Mouse (Mus musculus) monocyte, adult 5-6 weeks (primary cell): ENCODE data around the gene Ctdsp2. TPM values are rescaled to one million over a fixed set of nuclear protein-coding genes. Genes with fewer than 3 reads are reported as not detected.

ENCODE experiments used
- ATAC-seq: fragments of 153-309, 156-312 bp; replicated peaks from 2 replicates; pipeline ENCODE4 v1.8.0; 2017; ENCODE audit warnings: mild to moderate bottlenecking; ENCODE audit not compliant: low TSS enrichment, insufficient number of reproducible peaks, severe bottlenecking, poor library complexity, low FRiP score
- total RNA-seq: library from RNA; stranded (forward); fragments of 200-1000, 200-491, 200-594 nt; gene quantifications from 3 replicates; pipeline ENCODE4 v1.2.3, GENCODE M21; 2017

Gene Ctdsp2
- total RNA-seq, 1 experiment from 2014 or later, result 38.6 TPM

- ATAC-seq, result no peak
Observed at GRCm38 (mm10) chr10:126961757-126962156, 16.8 kb upstream of the Ctdsp2 start.

- ATAC-seq, result no peak
Observed at GRCm38 (mm10) chr10:126962271-126962965, 16.1 kb upstream of the Ctdsp2 start.

- no peak for ATAC-seq
Observed at GRCm38 (mm10) chr10:126962966-126963330, 15.6 kb upstream of the Ctdsp2 start.

- no peak for ATAC-seq
Observed at GRCm38 (mm10) chr10:126963821-126964220, 14.7 kb upstream of the Ctdsp2 start.

GRCm38 (mm10) chr10:126971363-126972050 is 7.0 kb upstream of the Ctdsp2 start:
- no peak for ATAC-seq

- no peak for ATAC-seq
Observed at GRCm38 (mm10) chr10:126972051-126972725, 6.3 kb upstream of the Ctdsp2 start.

- no peak for ATAC-seq
Observed at GRCm38 (mm10) chr10:126972988-126973387, 5.5 kb upstream of the Ctdsp2 start.

- no peak for ATAC-seq
Observed at GRCm38 (mm10) chr10:126975706-126976105, 2.8 kb upstream of the Ctdsp2 start.

- no peak for ATAC-seq
Observed at GRCm38 (mm10) chr10:126977076-126977475, 1.4 kb upstream of the Ctdsp2 start.

GRCm38 (mm10) chr10:126979121-126979635 is 661 bp downstream of the Ctdsp2 start:
- ATAC-seq, result no peak

- ATAC-seq, result no peak
Observed at GRCm38 (mm10) chr10:126979636-126980151, 1.2 kb downstream of the Ctdsp2 start.

GRCm38 (mm10) chr10:126980221-126980932 is 1.9 kb downstream of the Ctdsp2 start:
- no peak for ATAC-seq

- no peak for ATAC-seq
Observed at GRCm38 (mm10) chr10:126980933-126981530, 2.5 kb downstream of the Ctdsp2 start.

GRCm38 (mm10) chr10:126981746-126982145 is 3.2 kb downstream of the Ctdsp2 start:
- no peak for ATAC-seq

- ATAC-seq, result no peak
Observed at GRCm38 (mm10) chr10:126983193-126983725, 4.7 kb downstream of the Ctdsp2 start.

GRCm38 (mm10) chr10:126984189-126985004 is 5.9 kb downstream of the Ctdsp2 start:
- ATAC-seq, result no peak

GRCm38 (mm10) chr10:126985127-126985526 is 6.6 kb downstream of the Ctdsp2 start:
- ATAC-seq, result no peak
